Mouse (Mus musculus): ENCODE measurements at regions not wholly inside any gene's neighbourhood (a gene's known extent, or its start where the extent isn't known, plus 50 kb on each side); places are given as distances from the start of the nearest gene placed in this dataset.
"Not testable (repeated sequence)": the region's sequence is repeated elsewhere in the genome, so short reads cannot be mapped to it uniquely, and the experiment has no call there.

DNA sequence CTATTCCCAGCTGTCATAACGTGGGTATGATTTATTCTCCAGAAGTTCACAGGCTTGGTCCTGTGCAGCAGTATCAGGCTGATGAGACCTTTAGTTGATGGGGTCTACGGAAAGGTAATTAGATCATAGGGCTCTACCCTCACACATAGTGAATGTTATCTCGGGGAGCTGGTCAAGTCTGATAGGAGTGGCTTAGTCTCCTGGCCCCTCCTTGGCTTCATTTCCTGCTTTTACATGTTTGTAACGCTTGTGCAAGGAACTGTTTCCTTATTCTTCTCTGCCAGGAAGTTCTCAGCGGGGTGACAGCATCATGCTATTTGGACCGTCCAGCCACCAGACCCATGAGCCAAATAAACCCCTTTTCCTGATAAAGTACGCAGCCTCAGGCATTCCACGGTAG lies 109.6 kb upstream of the Klf3 start:
- Histone ChIP-seq H3K9ac (ENCODE audit: low read depth, low read length) (no peak overlapping the region), H3K27me3 (replicated peaks; ENCODE audit: control insufficient read depth, insufficient read depth, low read length) (no peaks in the 10 kb centered on the region), H3K4me3 (ENCODE audit: low read depth, low read length) (no peak overlapping the region), H3K36me3 (ENCODE audit: control insufficient read depth, insufficient read depth, low read length) (no peaks in the 10 kb centered on the region), H3K4me1 (replicated peaks; ENCODE audit: control insufficient read depth, insufficient read depth, low read length) (peaks cover 22% of the 10 kb centered on the region), H3K4me2 (peak overlapping the region; percentile 6; the same call in 1 of the 2 replicates), H3K27ac (ENCODE audit: low read depth, low read length) (peak overlapping the region; percentile 26; the same call in 1 of the 2 replicates), H3K9me3 (ENCODE audit: control insufficient read depth, low read length) (no peaks in the 10 kb centered on the region)
- 48% methylated on average over 8 of the region's 8 CpGs for WGBS
- ATAC-seq (replicated peaks; ENCODE audit: low FRiP score) (peak; percentile 59), DNase-seq (ENCODE audit: low spot score) (no peak)

DNA sequence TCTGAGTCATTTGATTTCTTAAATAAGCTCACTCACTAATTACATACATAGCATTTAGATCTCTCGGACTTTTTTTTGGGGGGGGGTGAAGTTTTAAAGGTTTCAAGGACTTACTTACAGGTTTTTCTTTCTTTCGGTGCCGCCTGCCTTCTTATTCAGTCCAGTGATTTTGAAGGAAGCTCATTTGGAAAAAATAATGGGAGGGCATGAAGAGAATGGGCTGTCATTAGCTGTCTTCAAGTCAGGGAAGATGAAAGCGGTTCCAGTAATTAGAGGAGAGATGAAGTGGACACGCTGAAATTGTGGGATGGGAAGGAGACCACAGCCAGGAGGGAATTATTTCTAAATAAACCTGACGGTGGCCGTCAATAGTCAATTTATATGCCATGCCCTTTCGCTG lies 108.6 kb upstream of the Klf3 start:
- no peak overlapping the region for H3K9ac ChIP-seq (ENCODE audit: low read depth, low read length)
- ATAC-seq (replicated peaks; ENCODE audit: low FRiP score) (no peak), DNase-seq (ENCODE audit: low spot score) (no peak)
- H3K4me2 ChIP-seq, result no peak overlapping the region
- 92% methylated on average over 8 of the region's 8 CpGs for WGBS
- no peak overlapping the region for H3K27ac ChIP-seq (ENCODE audit: low read depth, low read length)
- H3K9me3 ChIP-seq (ENCODE audit: control insufficient read depth, low read length), result no peaks in the 10 kb centered on the region
- no peaks in the 10 kb centered on the region for H3K27me3 ChIP-seq (replicated peaks; ENCODE audit: control insufficient read depth, insufficient read depth, low read length)
- H3K4me1 ChIP-seq (replicated peaks; ENCODE audit: control insufficient read depth, insufficient read depth, low read length), result peaks cover 22% of the 10 kb centered on the region
- no peaks in the 10 kb centered on the region for H3K36me3 ChIP-seq (ENCODE audit: control insufficient read depth, insufficient read depth, low read length)
- no peak overlapping the region for H3K4me3 ChIP-seq (ENCODE audit: low read depth, low read length)

DNA sequence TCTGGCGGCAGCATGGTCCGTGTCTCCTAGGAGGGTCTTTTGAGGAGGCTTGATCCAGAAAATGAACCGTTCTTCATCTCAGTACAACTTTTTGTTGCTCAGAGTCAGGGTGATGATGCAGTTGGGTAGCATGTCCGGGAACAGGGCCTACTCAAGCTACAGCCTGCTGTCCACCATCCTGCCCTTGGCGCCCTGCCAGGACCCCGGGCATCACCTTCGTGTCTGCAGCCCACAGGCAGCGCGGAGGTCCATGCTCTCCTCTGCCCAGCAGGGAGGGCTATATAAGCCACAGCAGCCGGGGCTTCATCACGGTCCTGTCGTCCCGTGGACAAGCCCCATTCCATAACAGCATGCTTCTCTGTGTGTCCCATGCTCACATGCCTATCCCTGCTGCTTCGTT lies 107.1 kb upstream of the Klf3 start:
- no peaks in the 10 kb centered on the region for H3K9me3 ChIP-seq (ENCODE audit: control insufficient read depth, low read length)
- H3K36me3 ChIP-seq (ENCODE audit: control insufficient read depth, insufficient read depth, low read length), result no peaks in the 10 kb centered on the region
- no peak overlapping the region for H3K4me3 ChIP-seq (ENCODE audit: low read depth, low read length)
- no peak overlapping the region for H3K27ac ChIP-seq (ENCODE audit: low read depth, low read length)
- H3K9ac ChIP-seq (ENCODE audit: low read depth, low read length), result no peak overlapping the region
- ATAC-seq (replicated peaks; ENCODE audit: low FRiP score) (no peak), DNase-seq (ENCODE audit: low spot score) (no peak)
- no peak overlapping the region for H3K4me2 ChIP-seq
- 92% methylated on average over 14 of the region's 14 CpGs for WGBS
- H3K27me3 ChIP-seq (replicated peaks; ENCODE audit: control insufficient read depth, insufficient read depth, low read length), result no peaks in the 10 kb centered on the region
- H3K4me1 ChIP-seq (replicated peaks; ENCODE audit: control insufficient read depth, insufficient read depth, low read length), result peaks cover 12% of the 10 kb centered on the region

DNA sequence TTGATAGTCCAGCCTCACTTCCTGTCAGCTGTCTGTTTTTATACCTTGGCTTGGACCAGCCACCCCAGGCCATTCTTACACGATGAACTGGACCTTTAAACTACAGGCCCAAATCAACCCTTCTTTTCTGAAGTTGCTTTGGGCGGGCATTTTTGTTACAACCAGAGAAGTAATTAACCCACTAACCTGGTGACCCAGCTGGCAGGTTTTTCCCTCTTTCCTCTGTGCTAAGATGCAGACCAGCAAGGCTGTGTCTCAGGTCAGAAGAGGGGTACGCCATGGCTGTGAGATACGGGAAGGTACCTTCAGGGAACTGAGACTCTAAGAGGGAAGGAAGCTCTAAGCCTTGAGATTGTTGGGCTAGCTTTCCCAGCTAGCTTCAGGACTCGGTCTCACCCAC lies 105.7 kb upstream of the Klf3 start:
- no peaks in the 10 kb centered on the region for H3K9me3 ChIP-seq (ENCODE audit: control insufficient read depth, low read length)
- no peak overlapping the region for H3K4me2 ChIP-seq
- no peak overlapping the region for H3K9ac ChIP-seq (ENCODE audit: low read depth, low read length)
- no peaks in the 10 kb centered on the region for H3K36me3 ChIP-seq (ENCODE audit: control insufficient read depth, insufficient read depth, low read length)
- 84% methylated on average over 5 of the region's 5 CpGs for WGBS
- no peaks in the 10 kb centered on the region for H3K27me3 ChIP-seq (replicated peaks; ENCODE audit: control insufficient read depth, insufficient read depth, low read length)
- H3K27ac ChIP-seq (ENCODE audit: low read depth, low read length), result no peak overlapping the region
- DNase-seq (ENCODE audit: low spot score), result no peak
- peaks cover 18% of the 10 kb centered on the region for H3K4me1 ChIP-seq (replicated peaks; ENCODE audit: control insufficient read depth, insufficient read depth, low read length)
- no peak overlapping the region for H3K4me3 ChIP-seq (ENCODE audit: low read depth, low read length)
- ATAC-seq (replicated peaks; ENCODE audit: low FRiP score), result no peak

DNA sequence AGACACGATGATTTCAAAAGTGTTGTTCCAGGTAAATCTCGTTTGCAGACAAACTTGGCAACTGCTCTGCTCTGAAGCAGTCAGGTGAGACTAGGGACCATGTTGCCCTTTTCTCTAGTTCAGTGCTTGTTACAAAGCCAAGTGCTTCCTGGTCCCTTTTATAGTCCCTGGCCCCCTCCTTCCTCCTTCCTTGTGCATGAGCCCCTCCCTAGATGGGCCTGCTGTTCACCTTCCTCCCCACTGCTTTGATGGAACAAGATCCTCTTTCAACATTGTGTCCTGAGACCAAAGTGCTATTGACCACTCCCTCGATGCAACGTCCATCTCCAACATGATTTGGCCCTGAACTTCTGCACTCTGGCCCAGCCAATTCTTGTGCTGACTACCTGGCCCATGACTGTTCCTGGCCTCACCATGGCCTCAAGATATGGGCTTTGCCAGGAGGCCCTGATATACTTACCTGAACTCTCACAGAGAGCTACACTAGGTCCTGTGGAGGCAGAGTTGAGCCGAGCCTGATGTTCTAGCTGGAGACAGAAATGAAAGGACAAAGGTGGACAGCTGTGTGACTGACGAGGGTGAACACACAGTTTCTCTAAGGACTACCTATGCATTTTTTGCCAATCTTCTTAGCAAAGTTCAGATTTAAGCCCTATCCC lies 104.6 kb upstream of the Klf3 start:
- H3K9ac ChIP-seq (ENCODE audit: low read depth, low read length), result no peak overlapping the region
- no peaks in the 10 kb centered on the region for H3K36me3 ChIP-seq (ENCODE audit: control insufficient read depth, insufficient read depth, low read length)
- WGBS, result 84% methylated on average over 6 of the region's 6 CpGs
- H3K4me2 ChIP-seq, result no peak overlapping the region
- no peak overlapping the region for H3K27ac ChIP-seq (ENCODE audit: low read depth, low read length)
- no peak for DNase-seq (ENCODE audit: low spot score)
- no peak for ATAC-seq (replicated peaks; ENCODE audit: low FRiP score)
- H3K9me3 ChIP-seq (ENCODE audit: control insufficient read depth, low read length), result no peaks in the 10 kb centered on the region
- H3K4me1 ChIP-seq (replicated peaks; ENCODE audit: control insufficient read depth, insufficient read depth, low read length), result peaks cover 20% of the 10 kb centered on the region
- no peak overlapping the region for H3K4me3 ChIP-seq (ENCODE audit: low read depth, low read length)
- no peaks in the 10 kb centered on the region for H3K27me3 ChIP-seq (replicated peaks; ENCODE audit: control insufficient read depth, insufficient read depth, low read length)

DNA sequence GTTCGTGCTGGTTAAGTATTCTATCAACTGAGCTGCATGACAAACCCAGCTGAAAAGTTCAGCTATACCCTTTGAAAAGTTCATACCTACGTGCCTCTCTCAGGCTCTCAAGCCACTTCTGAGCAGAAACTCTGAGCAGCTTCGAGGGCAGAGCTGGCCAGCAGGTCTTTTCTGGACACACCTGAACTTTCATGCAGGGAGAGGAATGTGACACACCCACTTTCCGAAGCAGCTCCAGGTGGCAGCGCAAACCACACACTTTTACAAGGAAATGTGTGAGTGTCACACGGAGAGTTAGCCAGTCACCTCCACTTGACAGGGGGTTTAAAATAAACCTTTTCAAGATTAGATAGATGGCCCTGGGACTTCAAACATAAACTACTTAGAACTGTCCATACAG lies 103.2 kb upstream of the Klf3 start:
- H3K4me3 ChIP-seq (ENCODE audit: low read depth, low read length), result no peak overlapping the region
- 71% methylated on average over 6 of the region's 6 CpGs for WGBS
- no peak overlapping the region for H3K4me2 ChIP-seq
- H3K4me1 ChIP-seq (replicated peaks; ENCODE audit: control insufficient read depth, insufficient read depth, low read length), result peaks cover 18% of the 10 kb centered on the region; the same call in 1 of the 2 replicates
- H3K36me3 ChIP-seq (ENCODE audit: control insufficient read depth, insufficient read depth, low read length), result no peaks in the 10 kb centered on the region
- no peak overlapping the region for H3K9ac ChIP-seq (ENCODE audit: low read depth, low read length)
- H3K27me3 ChIP-seq (replicated peaks; ENCODE audit: control insufficient read depth, insufficient read depth, low read length), result no peaks in the 10 kb centered on the region
- DNase-seq (ENCODE audit: low spot score), result no peak
- H3K27ac ChIP-seq (ENCODE audit: low read depth, low read length), result no peak overlapping the region
- no peak for ATAC-seq (replicated peaks; ENCODE audit: low FRiP score)
- H3K9me3 ChIP-seq (ENCODE audit: control insufficient read depth, low read length), result no peaks in the 10 kb centered on the region

DNA sequence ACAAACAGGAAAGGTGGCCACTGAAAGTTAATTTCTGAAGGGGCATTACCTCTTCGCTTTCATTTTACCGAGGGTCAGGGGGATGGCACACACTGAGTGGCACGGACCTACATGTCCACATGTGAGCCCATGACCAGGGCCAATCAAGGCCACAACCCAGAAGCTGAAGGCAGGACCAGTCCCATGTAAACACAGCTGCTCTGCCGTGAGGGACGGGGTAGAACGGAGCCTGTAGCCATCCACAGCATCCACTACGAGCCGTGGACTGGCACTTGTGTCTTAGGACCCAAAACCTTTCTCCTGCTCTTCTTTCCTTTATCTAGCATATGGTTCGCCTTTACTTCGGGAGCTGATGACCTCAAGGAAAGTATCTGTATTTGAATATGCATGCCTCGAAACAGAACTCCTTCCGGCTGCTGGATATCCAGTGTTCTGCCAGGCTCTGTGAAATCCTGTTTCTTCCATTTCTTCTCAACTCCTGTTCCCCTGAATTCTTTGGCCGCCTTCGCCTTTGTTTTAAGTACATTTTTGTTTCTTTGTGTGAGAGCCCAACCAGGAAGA lies 101.9 kb upstream of the Klf3 start:
- 69% methylated on average over 14 of the region's 14 CpGs for WGBS
- Histone ChIP-seq H3K9me3 (ENCODE audit: control insufficient read depth, low read length) (no peaks in the 10 kb centered on the region), H3K27ac (ENCODE audit: low read depth, low read length) (0 out of 2 replicates have a peak overlapping the region, but pooled peaks have one; percentile 8), H3K4me2 (peak overlapping the region; percentile 41), H3K4me1 (replicated peaks; ENCODE audit: control insufficient read depth, insufficient read depth, low read length) (peaks cover 18% of the 10 kb centered on the region; the same call in 1 of the 2 replicates), H3K4me3 (ENCODE audit: low read depth, low read length) (no peak overlapping the region), H3K27me3 (replicated peaks; ENCODE audit: control insufficient read depth, insufficient read depth, low read length) (no peaks in the 10 kb centered on the region), H3K9ac (ENCODE audit: low read depth, low read length) (no peak overlapping the region), H3K36me3 (ENCODE audit: control insufficient read depth, insufficient read depth, low read length) (no peaks in the 10 kb centered on the region)
- DNase-seq (ENCODE audit: low spot score) (no peak), ATAC-seq (replicated peaks; ENCODE audit: low FRiP score) (no peak)

DNA sequence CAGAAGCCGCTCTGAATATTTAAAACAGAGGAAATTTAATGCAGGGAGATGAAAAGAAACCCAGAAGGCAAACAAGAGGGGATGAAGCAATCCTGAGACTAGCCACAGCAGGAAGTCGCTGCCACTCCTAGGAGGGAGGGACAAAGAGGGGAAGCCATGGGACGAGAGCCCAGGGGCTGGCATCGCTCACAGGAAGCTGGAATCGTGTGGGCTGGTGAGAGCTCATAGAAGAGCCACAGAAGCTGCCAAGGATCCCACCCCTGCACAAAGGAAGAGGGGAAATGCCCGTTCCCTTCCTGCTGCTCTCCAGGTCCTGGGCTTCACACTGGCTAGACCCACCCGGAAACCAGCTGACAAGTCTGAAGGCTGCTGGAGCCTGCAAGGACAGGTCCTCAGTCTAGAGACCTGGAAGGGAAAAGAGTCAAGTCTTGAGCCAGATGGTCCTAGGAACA lies 101.4 kb upstream of the Klf3 start:
- peak; percentile 40; the same call in 1 of the 2 replicates for ATAC-seq (replicated peaks; ENCODE audit: low FRiP score)
- H3K4me2 ChIP-seq, result peak overlapping the region; percentile 41
- H3K9me3 ChIP-seq (ENCODE audit: control insufficient read depth, low read length), result no peaks in the 10 kb centered on the region
- H3K27me3 ChIP-seq (replicated peaks; ENCODE audit: control insufficient read depth, insufficient read depth, low read length), result no peaks in the 10 kb centered on the region
- peak overlapping the region; percentile 16; the same call in 1 of the 2 replicates for H3K27ac ChIP-seq (ENCODE audit: low read depth, low read length)
- H3K9ac ChIP-seq (ENCODE audit: low read depth, low read length), result 0 out of 2 replicates have a peak overlapping the region, but pooled peaks have one; percentile 20
- WGBS, result 20% methylated on average over 7 of the region's 7 CpGs
- no peak overlapping the region for H3K4me3 ChIP-seq (ENCODE audit: low read depth, low read length)
- no peak for DNase-seq (ENCODE audit: low spot score)
- H3K4me1 ChIP-seq (replicated peaks; ENCODE audit: control insufficient read depth, insufficient read depth, low read length), result peaks cover 18% of the 10 kb centered on the region; the same call in 1 of the 2 replicates
- no peaks in the 10 kb centered on the region for H3K36me3 ChIP-seq (ENCODE audit: control insufficient read depth, insufficient read depth, low read length)

DNA sequence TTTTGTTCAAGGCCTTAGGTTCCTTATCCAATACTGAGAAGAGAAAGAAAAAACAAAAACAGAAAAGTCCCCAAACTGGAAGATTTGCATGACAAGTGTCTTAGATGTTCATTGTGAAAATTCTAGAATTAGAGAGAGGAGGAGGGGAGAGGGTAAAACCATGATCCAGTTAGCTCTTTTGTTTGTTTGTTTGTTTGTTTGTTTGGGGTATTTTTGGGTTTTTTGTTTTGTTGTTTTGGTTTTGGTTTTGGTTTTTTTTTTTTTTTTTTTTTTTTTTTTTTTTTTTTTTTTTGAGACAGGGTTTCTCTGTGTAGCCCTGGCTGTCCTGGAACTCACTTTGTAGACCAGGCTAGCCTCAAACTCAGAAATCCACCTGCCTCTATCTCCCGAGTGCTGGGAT lies 100.8 kb upstream of the Klf3 start:
- not testable (repeated sequence) for H3K36me3 ChIP-seq (ENCODE audit: control insufficient read depth, insufficient read depth, low read length); H3K9me3 ChIP-seq (ENCODE audit: control insufficient read depth, low read length); H3K4me2 ChIP-seq; DNase-seq (ENCODE audit: low spot score); H3K27me3 ChIP-seq (replicated peaks; ENCODE audit: control insufficient read depth, insufficient read depth, low read length); H3K9ac ChIP-seq (ENCODE audit: low read depth, low read length); ATAC-seq (replicated peaks; ENCODE audit: low FRiP score); H3K4me3 ChIP-seq (ENCODE audit: low read depth, low read length); H3K27ac ChIP-seq (ENCODE audit: low read depth, low read length)
- WGBS, result 52% methylated on average over 1 of the region's 1 CpGs
- H3K4me1 ChIP-seq (replicated peaks; ENCODE audit: control insufficient read depth, insufficient read depth, low read length), result peaks cover 18% of the 10 kb centered on the region; the same call in 1 of the 2 replicates

Measured in liver, embryonic 11.5 days (tissue).